Mouse (Mus musculus) B cell, adult (primary cell): ENCODE data around the gene Sorcs2. TPM values are rescaled to one million over a fixed set of nuclear protein-coding genes. Genes with fewer than 3 reads are reported as not detected.

ENCODE experiments used
- total RNA-seq: library from RNA; stranded (reverse); gene quantifications from 4 replicates; pipeline ENCODE4 v1.2.4, GENCODE M21; 2023; ENCODE audit not compliant: inconsistent age

Sorcs2 gene
- total RNA-seq: 3.2 to 3.8 TPM (median 3.5 TPM) in 4 replicates

GRCm38 (mm10) chr5:36397837-36398282 is at the start of gene Sorcs2:
Gene Sorcs2, minus strand, starts transcription at chr5:36398139.

GRCm38 (mm10) chr5:36203916-36204315 is 194.0 kb downstream of the Sorcs2 start, which contains the start of gene Psapl1:
Gene Psapl1, plus strand, starts transcription at chr5:36204021.

Other genes with a start within 250 kb of the Sorcs2 start
- gene Psapl1, start 194.1 kb downstream of the Sorcs2 start, total RNA-seq: not detected in 4 replicates
- gene Grpel1, start 66.9 kb upstream of the Sorcs2 start, total RNA-seq: 20.7 to 22.4 TPM (median 20.9 TPM) in 4 replicates
- 25.4 to 29.5 TPM (median 27.8 TPM) in 4 replicates for gene Tada2b, start 86.1 kb upstream of the Sorcs2 start, total RNA-seq
- 0.45 to 1.2 TPM (median 0.56 TPM) in 4 replicates for gene Ccdc96, start 86.4 kb upstream of the Sorcs2 start, total RNA-seq
- gene Tbc1d14, start 195.1 kb upstream of the Sorcs2 start, total RNA-seq: 133 to 145 TPM (median 138 TPM) in 4 replicates